Mouse (Mus musculus) liver, postnatal 0 days (tissue): ENCODE results near the gene Slc10a3. TPM values are rescaled to one million over a fixed set of nuclear protein-coding genes. Genes with fewer than 3 reads are reported as not detected.
A peak's percentile ranks its signal among the peaks of the same experiment; 100 is the strongest.

Experiments used
- ATAC-seq: fragments of 200-750 bp; cut with Nextera tagmentation; 2 replicates; pipeline ENCODE4 v1.8.0; 2017; ENCODE audit warnings: mild to moderate bottlenecking, moderate library complexity
- DNase-seq: peaks from one replicate; pipeline ENCODE4 v3.0.0-alpha.2; 2016
- H3K27ac ChIP-seq: fragments of 300-500 bp; sonication (generic); 2 replicates; pipeline ENCODE4 v1.5.1; 2014; ENCODE audit warnings: antibody characterized with exemption, moderate library complexity, mild to moderate bottlenecking, low read depth
- H3K27me3 ChIP-seq: fragments of 300-500 bp; sonication (generic); 2 replicates; pipeline ENCODE4 v1.6.1; 2014; ENCODE audit warnings: low read length, control low read depth, mixed read lengths; ENCODE audit not compliant: insufficient read depth
- H3K36me3 ChIP-seq: fragments of 300-500 bp; sonication (generic); replicated peaks from 2 replicates; pipeline ENCODE4 v1.6.1; 2014; ENCODE audit warnings: mild to moderate bottlenecking, control low read depth, low read length, moderate library complexity, mixed read lengths; ENCODE audit not compliant: insufficient read depth
- H3K4me1 ChIP-seq: fragments of 300-500 bp; sonication (generic); 2 replicates; pipeline ENCODE4 v1.6.1; 2014; ENCODE audit warnings: antibody characterized with exemption, mild to moderate bottlenecking, control low read depth; ENCODE audit not compliant: insufficient read depth
- H3K4me2 ChIP-seq: fragments of 300-500 bp; sonication (generic); 2 replicates; pipeline ENCODE4 v1.6.1; 2014; ENCODE audit warnings: low read depth, mild to moderate bottlenecking, low read length, moderate library complexity, mixed read lengths
- H3K4me3 ChIP-seq: fragments of 300-500 bp; sonication (generic); 2 replicates; pipeline ENCODE4 v1.5.1; 2014; ENCODE audit warnings: low read depth, low read length
- H3K9ac ChIP-seq: fragments of 300-500 bp; sonication (generic); replicated peaks from 2 replicates; pipeline ENCODE4 v1.6.1; 2014; ENCODE audit warnings: mild to moderate bottlenecking, moderate library complexity
- H3K9me3 ChIP-seq: fragments of 300-500 bp; sonication (generic); 2 replicates; pipeline ENCODE4 v1.6.1; 2016; ENCODE audit warnings: mild to moderate bottlenecking, control low read depth, low read length, mixed read lengths
- CTCF ChIP-seq: sonication (generic); IDR thresholded peaks from 2 replicates; pipeline ENCODE4 v1.5.1; 2016; ENCODE audit warnings: antibody characterized with exemption, low read depth
- EP300 ChIP-seq: IDR thresholded peaks from 2 replicates; pipeline ENCODE4 v1.6.1; 2016; ENCODE audit warnings: antibody characterized with exemption, low read depth, mild to moderate bottlenecking
- WGBS: fragments of 180-500 bp; shearing (Covaris S2); extraction: QIAGEN DNeasy Blood & Tissue Kit; methylation state at CpG from one replicate; pipeline ENCODE4 v1.1.7; 2014; ENCODE audit not compliant: insufficient replicate concordance; 5-methylcytosine and 5-hydroxymethylcytosine counted together
- polyA plus RNA-seq: library from polyadenylated mRNA; unstranded; fragments of >200 nt; fragmentation: Nextera tagmentation; extraction: Ambion mirVana; gene quantifications from 2 replicates; pipeline ENCODE4 v1.2.1, GENCODE M21; 2015

Gene Slc10a3
- 7.7 and 7.8 TPM in 2 replicates for polyA plus RNA-seq

- peak within 1 kb of the TSS; percentile 52 for H3K4me3 ChIP-seq
- H3K4me1 ChIP-seq: 0 out of 2 replicates have a peak, but pooled peaks cover 5% of the 10 kb centered on the region
- no peaks in the 10 kb centered on the region for H3K9me3 ChIP-seq
- H3K27me3 ChIP-seq: no peaks in the 10 kb centered on the region
- peak within 1 kb of the TSS; percentile 68 for H3K9ac ChIP-seq
- no peaks in the 10 kb centered on the region for H3K36me3 ChIP-seq
- peak; percentile 92 for ATAC-seq
- peak; percentile 91 for DNase-seq
- peak within 1 kb of the TSS; percentile 70 for H3K4me2 ChIP-seq
- no peak within 1 kb of the TSS for H3K27ac ChIP-seq
- 11% methylated on average over 32 of the region's 32 CpGs for WGBS
- TF ChIP-seq EP300 (no peak), CTCF (no peak)
These were observed at the start of gene Slc10a3, which contains the start of gene Ubl4a for GRCm38 (mm10) chrX:74372888-74373549. Gene Slc10a3, minus strand, starts transcription at chrX:74373349. Gene Ubl4a, minus strand, starts transcription at chrX:74373218.

GRCm38 (mm10) chrX:74413377-74413776 is 40.2 kb upstream of the Slc10a3 start:
- Histone ChIP-seq H3K4me3 (no peak overlapping the region), H3K27ac (no peak overlapping the region), H3K9me3 (no peaks in the 10 kb centered on the region), H3K4me1 (no peaks in the 10 kb centered on the region), H3K4me2 (no peak overlapping the region), H3K36me3 (no peaks in the 10 kb centered on the region; the same call in 1 of the 2 replicates), H3K9ac (no peak overlapping the region), H3K27me3 (no peaks in the 10 kb centered on the region)
- DNase-seq (peak; percentile 63), ATAC-seq (peak; percentile 74)
- TF ChIP-seq CTCF (peak; percentile 96), EP300 (no peak)

- Histone ChIP-seq H3K9me3 (no peaks in the 10 kb centered on the region), H3K9ac (no peak overlapping the region), H3K36me3 (no peaks in the 10 kb centered on the region; the same call in 1 of the 2 replicates), H3K27me3 (no peaks in the 10 kb centered on the region), H3K4me2 (no peak overlapping the region), H3K27ac (no peak overlapping the region), H3K4me1 (no peaks in the 10 kb centered on the region), H3K4me3 (no peak overlapping the region)
- DNase-seq (no peak), ATAC-seq (no peak)
- TF ChIP-seq CTCF (no peak), EP300 (no peak)
- 51% methylated on average over 2 of the region's 2 CpGs for WGBS
These were observed 35.2 kb upstream of the Slc10a3 start for GRCm38 (mm10) chrX:74408340-74408739.

- Histone ChIP-seq H3K9me3 (no peaks in the 10 kb centered on the region), H3K36me3 (no peaks in the 10 kb centered on the region), H3K4me3 (no peak overlapping the region), H3K4me2 (no peak overlapping the region), H3K4me1 (no peaks in the 10 kb centered on the region), H3K27ac (no peak overlapping the region), H3K9ac (no peak overlapping the region), H3K27me3 (no peaks in the 10 kb centered on the region)
- TF ChIP-seq CTCF (no peak), EP300 (no peak)
- DNase-seq (no peak), ATAC-seq (no peak)
- WGBS: 76% methylated on average over 3 of the region's 3 CpGs
These were observed 27.0 kb upstream of the Slc10a3 start for GRCm38 (mm10) chrX:74400136-74400535.

- 13% methylated on average over 30 of the region's 30 CpGs for WGBS
These were observed 19.6 kb upstream of the Slc10a3 start, which contains the start of the genes Fam3a and Ikbkg for GRCm38 (mm10) chrX:74392535-74393443. Gene Fam3a, minus strand, starts transcription at chrX:74393272. Gene Ikbkg, plus strand, starts transcription at chrX:74393290.

GRCm38 (mm10) chrX:74388153-74388552 is 15.0 kb upstream of the Slc10a3 start:
- H3K27ac ChIP-seq: no peak overlapping the region
- no peak overlapping the region for H3K4me3 ChIP-seq
- ATAC-seq (no peak), DNase-seq (no peak)
- H3K4me2 ChIP-seq: no peak overlapping the region
- TF ChIP-seq EP300 (peak; percentile 68), CTCF (no peak)
- H3K9me3 ChIP-seq: no peaks in the 10 kb centered on the region
- H3K4me1 ChIP-seq: peaks cover 2% of the 10 kb centered on the region; the same call in 1 of the 2 replicates
- H3K9ac ChIP-seq: no peak overlapping the region
- H3K27me3 ChIP-seq: no peaks in the 10 kb centered on the region
- 0 out of 2 replicates have a peak, but pooled peaks cover 12% of the 10 kb centered on the region for H3K36me3 ChIP-seq

More at GRCm38 (mm10) chrX:74392535-74393443, 19.6 kb upstream of the Slc10a3 start, which contains the start of the genes Fam3a and Ikbkg:
- peak within 1 kb of the TSS; percentile 54 for H3K4me3 ChIP-seq
- peak within 1 kb of the TSS; percentile 94 for H3K27ac ChIP-seq
- DNase-seq (peak; percentile 88), ATAC-seq (peak; percentile 100)
- peak; percentile 68 for TF ChIP-seq CTCF
- no peak; the same call in 1 of the 2 replicates for TF ChIP-seq EP300
- H3K9me3 ChIP-seq: no peaks in the 10 kb centered on the region
- peaks cover 2% of the 10 kb centered on the region; the same call in 1 of the 2 replicates for H3K4me1 ChIP-seq
- peak within 1 kb of the TSS; percentile 73 for H3K9ac ChIP-seq
- H3K4me2 ChIP-seq: peak within 1 kb of the TSS; percentile 78
- no peaks in the 10 kb centered on the region for H3K36me3 ChIP-seq
- H3K27me3 ChIP-seq: no peaks in the 10 kb centered on the region
